Mouse (Mus musculus) T-helper 2 cell (primary cell): ENCODE data around the gene Atp5mpl.

Experiments used
- in situ Hi-C: fragments of 300-600 bp; cut with MboI, MseI; formaldehyde crosslinking; loops from one replicate; pipeline ENCODE4 v1.15.1; 2025; ENCODE audit warnings: high pct_unique_total_duplicates

Gene Atp5mpl

DNA sequence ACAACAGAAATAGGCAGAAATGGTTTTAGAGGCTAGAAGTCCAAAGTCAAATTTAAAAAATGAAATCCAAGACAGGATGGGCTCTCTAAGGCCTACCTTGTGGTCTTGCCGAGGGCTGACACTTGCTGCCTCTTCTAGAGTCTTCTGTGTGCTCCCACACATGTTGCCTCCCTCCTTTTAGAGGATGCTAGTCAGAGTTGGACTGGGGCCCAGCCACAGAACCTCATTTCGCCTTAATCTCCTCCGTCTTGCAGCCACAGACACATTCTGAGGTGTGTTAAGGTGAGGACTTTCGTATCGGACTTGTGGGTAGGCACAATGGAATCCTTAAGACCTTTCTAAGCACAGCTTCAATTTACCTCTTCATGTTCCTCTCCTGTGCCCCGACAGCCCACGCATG lies 54.0 kb downstream of the Atp5mpl start:
- in situ Hi-C loops: no loop called here

DNA sequence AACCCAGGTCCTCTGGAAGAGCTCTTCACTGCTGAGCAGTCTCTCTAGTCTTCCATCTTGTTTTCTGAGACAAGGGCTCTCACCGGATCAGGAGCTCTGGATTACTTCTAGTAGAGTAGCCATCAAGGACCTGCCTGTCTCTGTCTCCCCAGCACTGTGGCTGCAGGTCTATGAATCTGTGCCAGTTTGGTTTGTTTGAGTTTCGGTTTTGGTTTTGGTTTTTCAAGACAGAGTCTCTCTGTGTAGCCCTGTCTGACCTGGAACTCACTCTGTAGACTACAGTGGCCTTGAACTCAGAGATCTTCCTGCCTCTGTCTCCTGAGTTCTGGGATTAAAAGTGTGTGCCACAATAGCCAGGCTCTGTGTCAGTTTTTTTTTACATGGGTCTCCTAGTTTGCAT lies 55.0 kb downstream of the Atp5mpl start:
- in situ Hi-C loops: no loop called here
